Mouse (Mus musculus) ovary, postnatal 36 days (tissue): Measurements from ENCODE around the gene Mrpl50.
"Not testable (repeated sequence)": the region's sequence is repeated elsewhere in the genome, so short reads cannot be mapped to it uniquely, and the experiment has no call there.

Experiments used
- DNase-seq: peaks from one replicate; pipeline ENCODE4 v3.0.0; 2022; ENCODE audit warnings: low spot score, mixed read lengths

Mrpl50 gene

DNA sequence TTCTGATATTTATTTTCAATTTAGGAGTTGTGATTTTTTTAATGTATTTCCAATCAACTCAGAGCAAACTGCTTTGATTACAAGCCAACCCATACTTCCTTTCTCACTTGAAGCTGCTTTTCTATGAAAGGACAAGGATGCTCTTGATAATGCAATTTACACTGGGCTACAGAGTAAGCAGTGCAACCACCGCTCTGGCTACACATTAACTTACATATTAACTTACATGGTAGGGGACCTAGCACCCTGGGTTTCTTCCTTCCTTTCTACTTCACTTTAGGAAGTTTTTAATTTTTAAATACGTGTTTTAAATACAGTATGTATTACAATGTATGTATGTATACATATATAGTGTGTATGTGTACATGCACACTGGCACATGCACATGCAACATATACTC lies 11.7 kb downstream of the Mrpl50 start:
- no peak for DNase-seq

DNA sequence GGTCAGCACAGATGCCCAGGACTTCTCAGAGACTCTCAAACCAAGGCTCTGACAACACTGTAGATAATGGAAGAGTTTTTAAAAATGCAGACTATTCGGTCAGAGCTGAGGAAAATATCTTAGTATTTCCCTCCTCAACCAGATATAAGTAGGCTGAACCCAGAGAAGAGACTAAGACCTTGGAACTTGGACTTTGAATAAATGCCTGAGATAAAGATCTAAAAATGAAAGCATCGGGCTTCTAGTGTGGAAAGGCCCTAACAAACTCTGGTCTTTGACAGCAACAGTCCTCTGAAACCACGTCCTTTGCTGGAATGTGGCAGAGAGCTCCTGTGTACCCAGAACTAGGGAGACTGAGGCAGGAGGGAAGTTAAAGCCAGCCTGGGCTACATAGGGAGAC lies 14.5 kb downstream of the Mrpl50 start, which contains the start of gene Baat:
Gene Baat (minus strand): TSS at position 172 of the 400 bp plus-strand sequence.
- DNase-seq = no peak

DNA sequence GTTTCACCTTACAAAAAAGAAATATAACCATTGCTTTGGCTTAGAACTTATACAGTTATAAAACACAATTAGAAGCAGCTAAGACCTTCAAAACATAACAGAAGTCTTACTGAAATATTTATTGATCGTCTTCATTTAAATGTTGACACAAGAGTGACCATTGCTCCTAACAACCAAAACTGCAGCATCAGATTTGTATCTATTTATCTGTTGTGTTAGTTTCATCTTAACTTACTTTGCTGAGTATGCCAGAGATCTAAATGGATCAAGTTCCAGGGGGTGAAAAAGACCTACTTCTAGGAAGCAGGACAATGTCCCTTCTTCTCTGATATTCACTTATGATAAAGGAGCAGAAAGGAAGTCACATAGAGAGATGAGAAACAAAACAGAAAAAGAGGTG lies 17.3 kb downstream of the Mrpl50 start:
- no peak for DNase-seq

DNA sequence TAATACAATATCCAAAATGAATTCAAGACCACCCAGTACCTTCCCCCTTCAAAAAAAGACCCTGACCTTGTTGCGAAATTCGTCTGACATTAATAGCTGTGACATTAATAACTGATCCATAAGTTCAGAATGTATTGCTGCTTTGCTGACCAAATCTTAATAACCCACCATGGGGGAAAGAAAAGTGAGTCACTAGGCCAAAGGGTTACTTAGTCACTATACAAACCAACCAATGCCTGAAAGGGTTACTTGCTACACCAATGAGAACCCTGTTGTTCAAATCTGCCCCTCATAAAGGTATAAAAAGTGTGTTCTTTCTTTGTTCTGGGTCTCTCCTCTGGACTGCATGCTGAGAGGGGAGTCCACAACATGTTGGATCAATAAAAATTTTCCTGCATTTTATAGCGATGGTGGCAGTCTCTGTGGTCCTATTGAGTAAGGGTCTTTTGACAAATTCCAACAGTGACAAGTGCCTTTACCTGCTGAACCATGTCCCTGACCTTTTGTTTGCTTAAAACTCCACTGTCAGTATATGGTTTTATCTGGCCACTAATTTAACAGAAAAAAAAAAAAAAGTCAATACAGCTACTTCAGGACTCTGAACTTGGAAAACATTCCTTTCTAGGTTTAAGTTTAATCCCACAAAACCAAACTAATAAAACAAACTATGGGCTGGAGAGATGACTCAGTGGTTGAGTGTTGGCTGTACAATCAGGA lies 34.8 kb downstream of the Mrpl50 start:
- DNase-seq = not testable (repeated sequence)

DNA sequence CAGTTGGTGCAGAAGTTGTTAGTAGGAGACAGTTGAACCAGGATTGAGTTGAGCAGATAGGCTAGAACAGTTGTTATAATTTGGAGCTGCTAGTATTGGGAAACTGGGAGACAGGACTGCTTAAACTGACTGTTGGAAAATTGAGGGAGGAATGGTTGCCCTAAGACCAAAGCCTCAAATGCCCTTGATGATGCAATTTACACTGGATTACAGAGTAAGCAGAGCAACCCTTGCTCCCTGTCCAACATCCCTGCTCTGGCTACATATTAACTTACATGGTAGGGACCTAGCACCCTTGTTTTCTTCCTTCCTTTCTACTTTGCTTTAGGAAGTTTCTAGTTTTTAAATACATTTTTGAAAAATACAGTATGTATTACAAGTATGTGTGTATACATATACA lies 35.5 kb downstream of the Mrpl50 start:
- DNase-seq = no peak

DNA sequence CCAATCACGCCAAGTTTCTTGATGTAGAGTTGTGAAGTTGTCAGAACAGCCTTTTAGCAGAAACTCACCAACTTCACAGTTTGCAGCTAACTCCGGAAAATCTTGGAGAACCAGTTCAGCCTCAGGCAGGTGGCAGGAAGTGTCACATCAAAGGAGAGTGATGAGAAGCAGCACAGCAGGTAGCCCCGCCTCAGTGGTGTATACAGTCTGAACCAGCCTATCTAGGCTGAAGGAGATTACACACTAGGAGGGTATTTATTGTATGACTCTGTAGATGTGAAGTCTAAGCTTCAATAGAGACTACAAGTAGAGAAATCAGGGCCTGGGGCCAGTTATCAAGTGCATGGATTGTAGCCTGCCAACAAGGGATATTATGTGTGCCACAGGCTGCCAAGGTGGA lies 40.0 kb downstream of the Mrpl50 start:
- DNase-seq = no peak

DNA sequence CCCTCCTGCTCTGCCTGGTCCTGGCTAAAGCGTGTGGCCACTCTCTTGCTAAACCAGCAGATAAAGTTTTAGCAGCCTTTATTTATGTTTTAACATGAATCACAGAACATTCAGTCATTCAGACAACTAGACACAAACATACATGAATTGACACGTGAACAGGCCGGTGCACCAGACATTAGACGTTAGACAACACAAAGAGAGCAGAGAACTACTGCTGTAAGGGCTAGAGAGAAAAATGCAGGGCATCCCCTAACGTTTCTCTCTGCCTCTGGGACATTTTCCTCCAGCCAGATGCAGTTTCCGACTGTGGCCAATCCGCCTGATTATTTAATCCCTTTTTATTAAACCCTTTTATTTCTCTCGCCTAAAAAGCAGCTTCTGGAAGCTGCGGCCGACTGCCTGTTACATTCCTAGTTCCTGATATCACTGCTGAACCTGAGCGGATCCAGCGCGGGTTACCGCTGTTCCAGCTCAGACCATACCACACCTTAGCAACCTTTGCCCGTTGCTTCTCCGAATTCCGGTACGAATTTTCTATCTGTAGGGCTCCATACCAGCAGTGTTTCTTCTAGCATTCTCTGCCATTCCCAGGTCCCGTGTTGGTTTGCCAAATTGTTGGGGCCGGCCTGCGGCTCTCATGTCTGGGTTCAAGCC lies 40.7 kb downstream of the Mrpl50 start:
- no peak for DNase-seq

DNA sequence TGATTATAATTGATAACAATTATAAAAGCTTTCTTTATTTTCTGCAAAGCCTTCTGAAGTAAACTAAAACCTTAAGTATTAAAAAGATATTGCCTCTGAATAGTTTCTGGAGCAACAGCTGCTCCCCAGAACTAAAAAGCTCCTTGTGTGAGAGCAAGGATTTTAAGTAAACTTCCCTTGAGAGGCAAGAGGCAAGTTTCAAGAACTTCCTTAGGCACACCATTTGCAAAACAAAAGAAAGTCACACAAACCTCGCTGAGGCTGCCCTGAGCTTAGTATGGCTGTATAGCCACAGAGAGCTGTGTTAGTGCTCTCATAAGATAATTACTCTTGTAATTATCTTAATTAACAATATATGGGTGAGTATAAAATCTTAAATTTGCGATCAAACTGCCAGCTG lies 41.9 kb downstream of the Mrpl50 start:
- DNase-seq = not testable (repeated sequence)

DNA sequence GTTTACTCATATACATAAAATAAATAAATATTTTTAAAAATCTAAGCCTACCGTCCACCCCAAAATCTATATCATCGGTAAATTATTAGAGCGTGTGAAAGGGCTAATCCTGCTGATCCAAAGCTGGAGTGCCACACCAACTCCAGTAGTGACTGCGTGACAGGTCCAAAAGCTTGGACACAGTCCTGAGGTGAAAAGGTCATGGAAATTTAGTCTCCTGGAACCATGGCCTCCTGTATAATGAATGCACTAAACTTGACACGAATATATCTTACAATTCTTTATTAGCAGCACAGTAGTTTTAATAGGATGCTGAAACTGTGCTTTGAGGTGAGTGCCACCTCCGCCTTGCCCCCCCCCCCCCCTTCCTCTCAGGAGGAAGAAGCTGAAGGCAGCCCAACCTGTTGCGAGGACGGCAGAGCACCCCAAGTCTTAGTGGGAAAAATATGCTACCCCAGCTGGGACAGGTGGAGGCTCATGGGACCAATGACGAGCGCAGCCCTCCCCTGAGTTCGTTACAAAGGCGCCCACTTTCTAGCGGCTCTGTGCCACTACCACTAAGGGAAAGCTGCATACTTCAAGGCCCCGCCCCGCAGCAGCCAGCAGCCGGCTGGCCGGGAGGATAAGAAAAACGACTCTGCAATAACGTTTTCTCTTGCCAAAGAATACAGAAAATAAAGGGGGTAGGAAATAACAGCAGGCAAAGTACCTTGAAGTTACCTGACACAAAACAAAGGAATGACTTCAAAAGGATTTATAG lies 42.6 kb downstream of the Mrpl50 start:
- DNase-seq = no peak

DNA sequence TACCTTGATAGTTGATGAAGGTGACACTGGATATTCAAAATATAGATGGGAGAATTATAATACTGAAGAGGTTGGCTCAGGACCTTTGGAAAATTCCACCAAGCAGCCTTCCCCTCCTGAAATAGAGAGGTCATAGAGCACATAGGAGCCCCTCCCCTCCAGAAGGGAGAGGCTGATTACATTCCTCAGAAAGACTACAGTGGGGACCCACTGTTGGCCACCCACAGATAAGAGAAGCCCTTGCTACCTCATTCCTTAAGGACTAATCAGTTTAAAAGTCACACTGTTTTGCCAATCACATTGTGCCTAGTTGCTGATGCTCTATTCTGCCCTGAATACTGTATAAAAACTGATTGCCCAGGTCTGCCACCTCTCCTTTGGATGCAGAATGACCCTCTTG lies 46.3 kb downstream of the Mrpl50 start:
- DNase-seq = no peak

DNA sequence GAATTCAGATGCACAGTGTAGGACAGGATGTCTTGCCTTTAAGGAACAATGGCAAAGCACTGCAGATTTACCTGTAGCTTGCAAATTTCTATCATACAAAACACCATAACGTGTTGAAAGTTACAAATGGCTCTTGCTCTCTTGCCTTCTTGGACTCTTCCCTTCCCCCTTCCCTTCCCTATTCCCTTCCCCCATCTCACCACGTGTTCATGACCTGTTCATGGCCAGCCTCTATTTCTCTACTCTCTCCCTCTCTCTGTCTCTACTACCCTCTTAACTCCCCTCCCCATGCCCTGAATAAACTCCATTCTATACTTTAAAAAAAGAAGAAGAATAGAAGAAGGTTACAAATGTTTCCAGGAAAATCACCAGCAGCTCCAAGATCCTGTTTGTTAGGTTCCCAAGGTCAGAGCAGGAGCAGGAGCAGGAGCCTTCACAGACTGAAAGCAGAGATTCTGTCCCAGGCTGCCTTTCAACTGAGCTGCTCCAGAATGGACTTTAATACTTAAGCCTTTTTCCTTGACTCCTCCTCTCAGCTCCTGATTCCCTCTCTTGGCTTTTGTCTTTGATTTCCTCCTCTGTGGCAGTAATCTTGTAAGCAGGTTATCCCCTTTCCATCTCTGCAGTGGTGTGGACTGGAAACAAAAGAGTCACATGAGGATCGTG lies 47.3 kb downstream of the Mrpl50 start, which contains the start of gene Acnat1:
Gene Acnat1 (minus strand): TSS at position 478 of the 666 bp plus-strand sequence.
- DNase-seq = no peak

DNA sequence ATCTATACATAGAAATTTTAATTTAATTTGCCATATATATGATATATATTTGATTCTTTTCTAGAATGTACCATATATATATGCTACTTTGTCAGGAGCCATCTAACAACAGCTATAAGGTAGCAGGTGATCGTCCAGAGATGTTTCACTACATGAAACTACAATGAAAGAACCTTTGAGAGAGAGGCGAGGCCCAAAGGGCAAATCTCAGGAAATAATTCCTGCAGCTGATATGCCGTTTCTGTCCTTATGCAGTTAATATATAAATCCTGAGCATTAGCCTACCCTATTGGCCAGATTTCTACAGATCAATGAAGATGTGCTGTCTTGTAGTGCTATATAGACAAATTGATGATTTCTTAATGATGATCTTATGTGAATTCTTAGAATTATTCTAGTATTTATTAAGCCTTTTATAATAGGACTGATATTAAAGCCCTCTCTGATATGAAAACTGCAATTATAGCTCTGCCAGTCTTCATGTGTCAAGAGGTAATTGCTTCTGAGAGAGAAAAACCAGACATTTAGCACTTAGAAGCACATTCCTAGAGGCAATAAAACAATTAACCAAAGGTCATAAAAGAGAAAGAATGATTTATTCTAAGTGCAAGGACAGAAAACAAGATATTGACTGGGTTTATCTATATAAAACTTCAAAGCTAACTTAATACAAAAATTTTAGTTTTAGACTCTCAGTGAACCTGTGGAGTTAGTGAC lies 51.3 kb downstream of the Mrpl50 start:
- no peak for DNase-seq

DNA sequence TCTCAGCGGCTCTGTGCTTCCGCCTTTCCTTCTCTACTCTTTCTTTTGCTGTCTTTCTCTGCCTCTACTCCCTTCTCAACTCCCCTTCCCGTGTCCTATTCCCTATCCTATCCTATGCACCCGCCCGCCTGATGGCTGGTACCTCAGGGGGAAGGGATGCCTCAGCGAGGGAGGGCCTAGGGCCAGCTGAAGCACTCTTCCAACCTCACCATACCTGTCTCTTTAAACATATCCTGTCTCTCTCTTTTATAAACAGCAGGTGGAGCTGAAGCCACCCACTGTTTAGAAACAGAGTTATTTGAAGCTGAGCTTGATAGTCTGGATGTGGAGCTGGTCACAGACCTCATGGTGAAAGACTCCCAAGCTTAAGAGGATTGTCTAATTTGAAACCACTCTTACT lies 53.5 kb downstream of the Mrpl50 start:
- no peak for DNase-seq
